Mouse (Mus musculus): Measurements from ENCODE around the gene Shisal2a.
A peak's percentile ranks its signal among the peaks of the same experiment; 100 is the strongest.

Shisal2a gene

DNA sequence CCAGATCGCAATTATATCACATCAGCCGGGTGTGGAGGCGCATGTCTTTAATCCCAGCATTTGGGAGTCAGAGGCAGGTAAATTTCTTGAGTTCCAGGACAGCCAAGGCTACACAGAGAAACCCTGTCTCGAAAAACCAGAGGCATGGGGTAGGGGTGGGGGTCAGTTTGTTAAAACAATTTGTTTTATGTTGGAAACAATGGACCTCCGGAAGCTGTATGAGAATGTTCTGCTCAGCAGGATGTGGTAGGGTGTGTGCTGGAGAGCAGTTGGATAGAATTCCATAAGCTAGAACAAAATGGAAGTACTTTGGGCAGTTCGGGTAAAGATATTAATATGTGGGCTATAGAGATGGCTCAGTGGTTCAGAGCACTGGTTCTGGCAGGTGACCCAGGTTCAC lies 47.7 kb downstream of the Shisal2a start:
- no peak for DNase-seq

DNA sequence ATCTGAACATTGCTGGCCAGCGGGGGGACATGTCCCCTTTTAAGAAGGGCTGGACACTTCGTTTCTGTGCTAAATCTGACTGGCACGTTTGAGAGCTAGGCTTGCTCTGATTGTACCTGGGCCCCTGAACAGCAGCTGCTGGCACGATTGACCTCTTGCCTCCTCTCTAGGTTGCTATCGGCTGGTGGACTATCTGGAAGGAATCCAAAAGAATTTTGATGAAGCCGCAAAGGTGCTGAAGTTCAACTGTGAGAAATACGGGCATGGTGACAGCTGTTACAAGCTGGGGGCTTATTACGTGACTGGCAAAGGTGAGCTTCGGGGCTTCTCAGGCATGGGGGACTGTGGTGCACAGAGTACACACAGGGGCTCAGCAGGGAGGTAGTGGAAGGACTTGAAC lies 51.1 kb downstream of the Shisal2a start:
- no peak for DNase-seq

DNA sequence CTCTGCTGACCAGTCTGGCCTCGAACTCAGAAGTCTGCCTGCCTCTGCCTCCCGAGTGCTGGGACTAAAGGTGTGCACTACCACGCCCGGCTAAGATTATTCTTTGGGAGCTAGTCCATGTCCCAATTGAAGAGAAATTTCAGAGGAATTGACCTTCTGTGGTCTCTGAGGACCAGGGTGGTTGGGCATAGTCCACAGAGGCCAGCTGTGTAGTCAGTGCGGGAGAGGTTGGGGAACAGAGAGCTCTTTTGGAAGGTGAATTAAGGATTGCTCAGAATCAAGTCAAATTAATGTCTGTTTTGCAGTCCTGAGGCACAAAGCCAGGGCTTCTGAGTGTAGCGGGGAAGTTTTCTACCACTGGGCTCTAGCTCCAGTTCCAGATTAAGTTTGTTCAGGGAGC lies 53.3 kb downstream of the Shisal2a start:
- no peak for DNase-seq

DNA sequence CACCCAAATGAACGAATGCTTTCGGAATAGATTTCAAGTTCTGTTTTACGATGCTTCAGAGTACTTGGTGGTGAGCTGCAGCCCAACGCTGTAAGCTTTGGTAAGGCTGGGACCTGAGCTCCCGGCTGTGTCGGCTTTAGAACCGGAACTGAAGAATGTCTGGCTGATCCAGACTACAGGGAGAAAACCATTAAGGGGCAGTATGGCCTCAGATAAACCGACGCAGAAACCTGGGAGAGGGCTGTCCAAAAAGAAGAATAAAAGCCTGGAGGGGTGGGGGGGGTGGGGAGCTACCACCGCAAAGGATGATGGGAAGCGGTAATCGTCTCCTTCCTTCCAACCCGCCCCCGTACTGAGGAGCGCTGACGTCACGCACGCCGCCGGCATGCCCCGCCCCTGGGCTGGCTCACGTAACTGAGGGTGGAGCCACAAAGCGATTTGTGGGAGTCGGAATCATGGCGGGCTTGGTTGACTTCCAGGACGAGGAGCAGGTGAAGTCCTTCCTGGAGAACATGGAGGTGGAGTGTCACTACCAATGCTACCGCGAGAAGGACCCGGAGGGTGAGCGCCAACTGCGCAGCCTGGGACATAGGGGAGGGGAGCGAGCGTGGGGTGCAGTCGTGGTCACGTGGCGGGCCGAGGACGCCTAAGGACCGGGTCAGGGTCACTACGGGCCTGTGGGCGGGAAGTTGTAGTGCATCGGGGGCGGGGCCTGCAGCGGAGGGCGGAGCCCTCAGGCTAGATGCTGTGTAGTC lies 55.2 kb downstream of the Shisal2a start, which contains the start of gene Coa7:
Coa7 (plus strand) TSS at position 411 of the 755 bp plus-strand sequence.
- peak; percentile 97 for DNase-seq

DNA sequence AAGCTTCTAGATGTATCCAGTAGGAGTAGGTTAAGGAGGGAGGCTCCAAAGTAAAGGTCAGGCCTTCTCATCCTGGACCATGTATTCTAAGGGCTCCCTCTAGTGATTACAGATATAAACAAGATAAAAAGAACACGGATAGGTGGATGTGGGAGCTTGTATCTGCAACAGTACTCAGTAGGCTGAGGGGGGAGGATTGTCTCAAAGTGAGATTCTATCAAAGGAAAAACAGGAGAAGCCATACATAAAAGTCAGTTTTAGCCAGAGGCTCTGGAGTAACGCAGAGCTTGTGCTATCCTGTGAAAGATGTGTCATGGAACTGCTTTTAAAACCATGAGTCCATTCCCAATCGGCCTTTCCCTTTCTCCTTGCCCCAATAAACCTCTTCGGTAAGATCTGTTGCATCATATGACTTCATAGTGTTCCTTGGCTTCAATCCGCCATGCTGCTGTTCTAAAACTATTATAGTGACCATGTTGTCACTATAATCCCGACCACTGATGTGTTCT lies 56.0 kb downstream of the Shisal2a start:
- peak; percentile 23 for DNase-seq

DNA sequence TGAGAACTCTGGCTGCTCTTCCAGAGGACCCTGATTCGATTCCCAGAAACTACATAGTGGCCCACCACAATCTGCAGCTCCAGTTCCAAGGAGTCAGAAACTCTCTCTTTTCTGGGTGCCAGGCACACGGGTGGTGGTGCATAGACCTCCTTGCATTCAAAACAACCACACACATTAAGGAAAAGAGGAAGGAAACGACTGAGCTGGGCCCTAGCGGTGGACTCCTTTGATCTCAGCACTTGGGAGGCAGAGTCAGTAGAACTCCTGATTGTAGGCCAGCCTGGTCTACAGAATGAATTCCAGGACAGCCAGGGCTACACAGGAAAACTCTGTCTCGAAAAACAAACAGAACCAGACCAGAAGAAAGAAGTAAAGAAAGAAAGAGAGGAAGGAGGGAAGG lies 59.6 kb downstream of the Shisal2a start:
- DNase-seq: no peak

DNA sequence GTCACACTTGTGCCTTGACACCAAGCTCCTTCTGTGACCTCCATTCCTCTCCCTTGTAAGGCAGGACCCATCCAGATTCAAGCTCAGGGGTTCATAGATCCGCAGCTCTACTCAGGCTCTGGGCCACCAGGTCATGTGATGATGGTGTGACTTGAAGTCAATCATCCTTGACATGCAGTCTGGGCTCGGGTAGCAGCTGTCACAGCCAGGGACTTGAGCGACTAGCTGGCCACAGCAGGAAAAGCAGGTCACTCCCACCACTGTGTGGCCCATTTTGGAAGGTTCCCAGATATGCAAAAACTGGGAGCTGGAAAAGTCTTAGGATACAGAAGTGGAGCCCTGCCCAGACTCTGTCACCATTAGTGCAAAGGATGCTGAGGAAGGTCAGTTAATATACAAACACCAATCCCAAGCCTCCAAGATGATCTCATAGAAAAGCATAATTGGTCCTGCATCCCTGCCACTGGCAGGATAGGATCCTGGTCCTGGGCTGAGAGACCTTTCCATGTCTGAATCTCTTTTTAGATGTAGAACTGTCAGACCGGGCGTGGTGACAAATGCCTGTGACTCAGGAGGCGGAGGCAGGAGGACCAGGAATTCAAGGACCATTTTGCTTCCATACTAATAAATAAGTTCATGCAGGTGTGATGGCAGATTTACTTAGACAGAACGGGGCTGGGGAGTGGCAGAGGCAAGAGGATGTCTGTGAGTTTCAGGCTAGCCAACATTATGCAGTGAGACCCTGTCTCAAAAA lies 62.3 kb downstream of the Shisal2a start:
- no peak for DNase-seq

DNA sequence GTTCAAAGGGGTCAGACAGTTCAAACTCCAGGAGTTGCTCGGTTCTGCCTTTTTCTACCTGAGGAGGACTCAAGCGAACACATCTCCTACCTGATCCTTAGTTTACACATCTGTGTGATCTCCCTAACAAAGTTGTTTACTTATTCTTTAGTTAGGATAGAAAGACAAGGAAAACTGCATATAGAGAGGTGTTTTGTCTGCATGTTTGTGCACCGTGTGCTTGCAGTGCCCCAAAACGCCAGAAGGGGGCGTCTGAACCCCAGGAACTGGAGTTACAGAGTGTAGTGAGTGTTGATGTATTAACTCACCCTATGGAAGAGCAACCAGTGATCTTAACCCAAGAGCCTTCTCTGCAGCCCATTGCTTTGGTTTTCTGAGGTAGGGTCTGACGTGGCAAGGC lies 63.4 kb downstream of the Shisal2a start:
- DNase-seq: no peak

DNA sequence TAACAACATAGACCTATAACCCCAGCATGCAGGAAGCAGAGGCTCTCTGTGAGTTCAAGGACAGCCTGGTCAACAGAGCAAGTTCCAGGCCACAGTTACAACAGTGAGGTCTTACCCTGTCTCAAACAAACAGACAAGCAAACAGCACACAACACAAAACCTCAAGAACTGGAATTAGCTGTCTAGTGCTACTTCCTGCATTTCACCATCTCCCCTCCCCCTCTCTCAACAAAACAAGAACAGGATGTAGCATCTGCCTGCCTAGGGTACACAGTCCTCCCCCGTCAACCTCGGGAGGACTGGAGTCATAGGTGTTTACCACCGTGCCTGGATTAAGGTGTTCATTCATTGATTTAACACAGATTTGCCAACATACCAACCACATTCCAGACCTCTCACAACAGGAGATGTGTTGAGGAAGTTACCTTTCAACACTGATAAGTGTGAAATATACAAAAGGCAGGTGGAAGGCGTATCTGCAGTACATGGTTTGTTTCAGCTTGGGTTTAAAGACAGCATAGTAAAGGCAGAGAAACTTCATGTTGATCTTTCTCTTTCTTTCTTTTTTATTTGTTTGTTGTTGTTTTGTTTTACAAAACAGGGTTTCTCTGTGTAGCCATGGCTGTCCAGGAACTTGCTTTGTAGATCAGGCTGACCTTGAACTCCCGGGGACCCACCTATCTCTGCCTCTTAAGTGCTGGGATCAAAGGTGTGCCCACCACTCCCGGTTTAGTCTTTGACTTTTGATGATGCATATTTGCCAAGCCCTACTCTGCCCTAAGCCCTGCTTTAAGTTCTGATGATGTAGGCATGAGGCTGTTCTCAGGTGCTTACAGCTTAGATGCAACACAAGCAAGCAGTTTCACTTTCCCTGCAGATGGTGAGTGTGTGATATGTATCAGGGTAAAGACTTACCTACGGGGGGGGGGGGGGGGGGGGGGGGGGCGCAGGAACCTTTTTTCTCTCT lies 64.2 kb downstream of the Shisal2a start:
- DNase-seq: no peak
